In genomic region chr19:22939836-22940235, GRCm38 (mm10) we compare ENCODE assay signal across 9 mouse cellular contexts.
A peak's percentile ranks its signal among the peaks of the same experiment; 100 is the strongest.
DNase-seq lines count a peak whose midpoint lies in the region; ATAC-seq and TF ChIP-seq lines count a peak whose summit lies in the region.
"Had no signal": no experiment of that assay in that cellular context is flagged by ENCODE, and none has a peak within 500 bp of the region (broad histone marks: within the 10 kb centered on the region; RNA-seq: fewer than 3 reads in every experiment).

No protein-coding gene starts in this region.

- no peaks in the 10 kb centered on the region for H3K36me3 ChIP-seq in intestine, embryonic 15.5 days
- no peaks in the 10 kb centered on the region for H3K36me3 ChIP-seq in intestine, postnatal 0 days (ENCODE audit: control insufficient read depth, insufficient read depth)
- H3K36me3 ChIP-seq in midbrain, embryonic 15.5 days (replicated peaks) = no peaks in the 10 kb centered on the region
- H3K36me3 ChIP-seq: liver, embryonic 13.5 days had no signal

- DNase-seq in cerebellum, postnatal 4 days (ENCODE audit: low spot score in 2 of 2) = no peak
- DNase-seq in cerebellum, adult 9-10 months = peak; percentile 80
- no peak for DNase-seq in adrenal gland, adult 2 months
- DNase-seq in lung, adult 2 months = no peak
- DNase-seq: liver, embryonic 13.5 days had no signal

- 0 out of 2 replicates have a peak overlapping the region, but pooled peaks have one; percentile 44 for H3K27ac ChIP-seq in intestine, embryonic 15.5 days
- no peak overlapping the region for H3K27ac ChIP-seq in intestine, postnatal 0 days (ENCODE audit: low read depth, low read length)
- peak overlapping the region; percentile 42; the same call in 1 of the 2 replicates for H3K27ac ChIP-seq in midbrain, embryonic 15.5 days
- H3K27ac ChIP-seq: liver, embryonic 13.5 days had no signal

- H3K9ac ChIP-seq in intestine, embryonic 15.5 days = no peak overlapping the region
- H3K9ac ChIP-seq in intestine, postnatal 0 days (ENCODE audit: low read depth, low read length) = no peak overlapping the region
- H3K9ac ChIP-seq in midbrain, embryonic 15.5 days = no peak overlapping the region
- H3K9ac ChIP-seq: liver, embryonic 13.5 days had no signal

- no peak for TF ChIP-seq CTCF in intestine, postnatal 0 days (IDR thresholded peaks at IDR 0.05; ENCODE audit: low read depth)
- TF ChIP-seq CTCF in lung, adult 2 months (IDR thresholded peaks at IDR 0.05; ENCODE audit: insufficient read depth, low read length) = no peak

- H3K9me3 ChIP-seq in intestine, embryonic 15.5 days = no peaks in the 10 kb centered on the region
- H3K9me3 ChIP-seq in intestine, postnatal 0 days (ENCODE audit: control insufficient read depth) = no peaks in the 10 kb centered on the region
- H3K9me3 ChIP-seq in midbrain, embryonic 15.5 days = no peaks in the 10 kb centered on the region
- H3K9me3 ChIP-seq: liver, embryonic 13.5 days had no signal

- no peak overlapping the region for H3K4me2 ChIP-seq in intestine, embryonic 15.5 days (replicated peaks)
- no peak overlapping the region for H3K4me2 ChIP-seq in intestine, postnatal 0 days (replicated peaks; ENCODE audit: low read depth)
- H3K4me2 ChIP-seq in midbrain, embryonic 15.5 days = no peak overlapping the region
- H3K4me2 ChIP-seq: liver, embryonic 13.5 days had no signal

- ATAC-seq in cerebellum, adult (ENCODE audit: insufficient number of reproducible peaks, low FRiP score, low TSS enrichment) = peak; percentile 57
- no peak for ATAC-seq in intestine, embryonic 15.5 days
- no peak for ATAC-seq in intestine, postnatal 0 days
- ATAC-seq in midbrain, embryonic 15.5 days (replicated peaks) = peak; percentile 49; the same call in 1 of the 2 replicates

- H3K27me3 ChIP-seq in intestine, embryonic 15.5 days (replicated peaks) = no peaks in the 10 kb centered on the region
- H3K27me3 ChIP-seq in intestine, postnatal 0 days (replicated peaks; ENCODE audit: control insufficient read depth, insufficient read depth, low read length) = no peaks in the 10 kb centered on the region
- no peaks in the 10 kb centered on the region for H3K27me3 ChIP-seq in midbrain, embryonic 15.5 days (replicated peaks)
- H3K27me3 ChIP-seq: liver, embryonic 13.5 days had no signal

- H3K4me1 ChIP-seq in intestine, embryonic 15.5 days (replicated peaks) = peaks cover 12% of the 10 kb centered on the region; the same call in 1 of the 2 replicates
- H3K4me1 ChIP-seq in intestine, postnatal 0 days (replicated peaks; ENCODE audit: control insufficient read depth, insufficient read depth, low read length) = no peaks in the 10 kb centered on the region; the same call in 1 of the 2 replicates
- peaks cover 11% of the 10 kb centered on the region for H3K4me1 ChIP-seq in midbrain, embryonic 15.5 days
- H3K4me1 ChIP-seq in lung, adult 2 months (ENCODE audit: control insufficient read depth, insufficient read depth, low read length) = peaks cover 2% of the 10 kb centered on the region; the same call in 1 of the 2 replicates
- H3K4me1 ChIP-seq: liver, embryonic 13.5 days had no signal

- H3K4me3 ChIP-seq in intestine, embryonic 15.5 days (replicated peaks) = no peak overlapping the region
- H3K4me3 ChIP-seq in intestine, postnatal 0 days (ENCODE audit: low read depth, low read length) = no peak overlapping the region
- H3K4me3 ChIP-seq in midbrain, embryonic 15.5 days = no peak overlapping the region
- H3K4me3 ChIP-seq in lung, adult 2 months (replicated peaks; ENCODE audit: extremely low read depth, low read depth, low read length) = no peak overlapping the region
- H3K4me3 ChIP-seq: liver, embryonic 13.5 days had no signal

- no peak for TF ChIP-seq POLR2A in lung, adult 2 months (IDR thresholded peaks at IDR 0.05; ENCODE audit: borderline replicate concordance, extremely low read depth, low read depth, low read length)

- WGBS in intestine, embryonic 15.5 days = 71% methylated on average over 5 of the region's 5 CpGs
- 63% methylated on average over 5 of the region's 5 CpGs for WGBS in intestine, postnatal 0 days
- 26% methylated on average over 5 of the region's 5 CpGs for WGBS in midbrain, embryonic 15.5 days
- 70% methylated on average over 5 of the region's 5 CpGs for WGBS in lung, adult 2 months

Comparison
In these comparisons a context has a peak if more than half of its experiments do, and no peak if none do; other contexts are left out.
1. ATAC-seq: peak in cerebellum, adult (single experiment) and midbrain, embryonic 15.5 days (single experiment); none in intestine, embryonic 15.5 days (single experiment) and intestine, postnatal 0 days (single experiment).